Mouse (Mus musculus): ENCODE measurements around the gene Ppp3cb.
A peak's percentile ranks its signal among the peaks of the same experiment; 100 is the strongest.

Ppp3cb gene

DNA sequence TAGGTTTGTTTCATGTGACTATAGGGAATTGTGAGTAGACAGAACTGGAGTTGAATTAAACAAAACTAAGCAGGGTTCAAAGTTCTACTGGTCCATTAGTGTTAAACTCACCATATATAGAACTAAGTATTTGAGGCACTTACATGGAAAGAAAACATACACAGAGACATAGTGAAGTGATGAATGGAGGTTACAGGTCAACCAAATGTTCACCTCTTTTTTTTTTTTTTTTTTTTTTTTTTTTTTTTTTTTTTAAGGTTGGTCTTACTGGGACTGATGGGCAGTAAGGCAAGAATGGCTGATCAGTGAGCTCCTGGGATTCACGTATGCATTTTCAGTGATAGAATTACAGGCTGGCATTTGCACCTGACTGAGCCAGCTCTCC lies 66.2 kb downstream of the Ppp3cb start:
- no peak for DNase-seq (ENCODE audit: low read depth, low spot score)

DNA sequence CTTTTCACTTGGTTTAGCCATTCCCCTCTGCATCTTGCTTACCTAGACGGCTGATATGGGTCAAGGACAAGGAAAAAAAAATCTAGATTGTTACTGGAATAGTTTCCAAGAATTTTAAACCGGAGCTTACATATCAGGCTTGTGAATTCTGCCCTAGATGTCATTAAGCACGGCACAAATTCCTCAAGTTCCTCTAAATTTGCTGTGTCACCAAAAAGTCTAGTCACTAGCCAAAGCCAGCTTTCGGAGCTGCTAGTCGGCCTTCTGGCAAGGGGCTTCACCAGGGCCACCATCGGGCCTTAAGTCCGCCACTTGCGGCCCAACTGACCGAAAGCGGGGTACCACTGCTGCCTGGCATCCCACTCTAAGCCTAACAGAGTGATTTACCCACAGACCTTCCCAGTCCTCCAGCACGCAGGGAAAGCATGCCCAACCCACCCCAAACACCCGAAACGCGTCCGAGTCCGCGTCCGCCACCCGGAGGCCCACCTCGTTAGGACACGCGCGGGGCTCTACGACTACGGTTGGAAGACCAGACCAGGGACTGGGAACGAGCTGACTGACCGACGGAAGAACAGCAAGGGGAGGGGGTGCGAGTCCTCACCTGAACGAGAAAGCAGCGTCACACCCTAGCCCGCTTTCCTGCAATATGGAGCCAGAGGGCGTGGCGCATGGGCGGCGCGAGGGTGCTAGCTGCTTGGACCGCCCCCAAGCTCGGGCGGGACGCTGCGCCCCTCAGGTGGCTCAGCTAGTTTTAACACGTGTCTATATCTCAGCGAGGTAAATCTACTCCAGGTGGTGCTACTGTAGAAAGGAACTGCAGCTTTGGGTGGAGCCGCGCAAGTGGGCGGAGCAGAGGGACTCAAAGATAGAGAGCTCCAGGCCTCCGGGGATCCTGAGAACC lies 66.8 kb downstream of the Ppp3cb start, which contains the start of gene Anxa7:
Gene Anxa7 (minus strand): TSS at position 843 of the 904 bp plus-strand sequence.
- DNase-seq (ENCODE audit: low read depth, low spot score), result peak; percentile 66

DNA sequence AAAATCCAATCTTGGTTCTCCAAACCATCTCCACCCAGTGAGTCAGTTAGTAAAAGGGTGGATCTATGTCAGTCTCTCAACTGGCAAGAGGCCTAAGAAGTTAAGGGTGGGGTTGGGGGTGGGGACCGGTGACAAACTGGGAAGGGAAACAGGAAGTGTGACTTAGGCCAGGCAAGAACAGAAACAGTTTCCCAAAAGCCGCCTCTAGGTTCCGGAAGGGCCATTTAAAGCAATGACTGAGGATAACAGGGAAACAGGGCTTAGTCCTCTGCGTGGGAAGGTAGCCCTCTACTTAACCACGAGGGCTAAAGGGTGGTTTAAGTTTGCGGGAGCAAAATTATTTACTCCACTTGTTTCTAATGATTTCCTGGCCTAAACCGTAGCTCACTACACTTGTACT lies 67.6 kb downstream of the Ppp3cb start:
- DNase-seq (ENCODE audit: low read depth, low spot score), result no peak

GRCm38 (mm10) chr14:20478385-20478784 lies 68.0 kb downstream of the Ppp3cb start:
- DNase-seq (ENCODE audit: low read depth, low spot score), result no peak

GRCm38 (mm10) chr14:20477261-20478025 lies 68.9 kb downstream of the Ppp3cb start:
- peak; percentile 31 for DNase-seq (ENCODE audit: low read depth, low spot score)

- DNase-seq (ENCODE audit: low read depth, low spot score), result no peak
These were observed 86.2 kb downstream of the Ppp3cb start for GRCm38 (mm10) chr14:20460216-20460615.

GRCm38 (mm10) chr14:20458378-20458777 lies 88.0 kb downstream of the Ppp3cb start:
- no peak for DNase-seq (ENCODE audit: low read depth, low spot score)

DNA sequence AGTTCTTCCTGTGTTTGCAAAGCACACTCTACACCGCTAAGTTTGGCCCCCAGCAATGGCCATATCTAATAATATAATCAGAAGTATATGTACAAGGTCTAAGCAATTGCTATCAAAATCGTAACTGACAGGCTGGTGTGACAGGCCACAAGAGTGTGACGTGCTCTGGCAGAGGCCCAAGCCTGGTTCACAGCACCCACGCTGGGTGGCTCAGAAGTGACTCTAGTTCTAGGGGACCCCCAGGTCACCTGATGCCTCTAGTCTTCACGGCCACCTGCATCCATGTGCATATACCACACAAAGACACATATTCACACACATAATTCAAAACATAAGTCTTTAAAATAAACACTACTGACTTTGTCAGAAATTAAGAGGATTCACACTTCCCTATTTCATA lies 93.4 kb downstream of the Ppp3cb start:
- DNase-seq (ENCODE audit: low read depth, low spot score), result no peak

DNA sequence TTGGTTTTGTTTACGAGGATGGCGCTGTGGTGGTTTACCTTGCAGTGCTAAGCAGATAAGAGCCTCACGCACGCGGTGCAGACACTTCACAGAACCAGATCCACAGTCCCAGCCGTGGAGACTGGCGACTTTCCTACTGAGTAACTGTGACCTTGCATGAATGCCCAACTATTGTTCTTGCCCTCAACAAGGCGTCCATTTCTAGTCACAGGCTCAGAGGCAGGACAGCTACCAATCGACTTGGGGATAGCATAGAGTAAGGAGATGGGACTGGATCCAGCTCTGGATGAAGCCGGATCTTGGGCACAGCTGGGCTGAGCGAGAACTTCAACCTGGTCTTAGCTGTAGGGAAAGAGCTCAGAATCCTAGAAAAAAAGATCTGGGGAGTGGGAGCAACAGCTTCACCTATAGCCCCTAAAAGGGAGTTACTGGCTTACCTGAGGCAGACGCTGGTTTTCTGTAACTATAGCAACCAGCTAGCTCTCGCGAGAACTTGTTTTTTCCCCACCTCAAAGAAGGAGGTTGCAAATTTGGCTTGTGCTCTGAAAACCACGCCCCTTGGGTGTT lies 94.5 kb downstream of the Ppp3cb start, which contains the start of gene Cfap70:
Gene Cfap70 (minus strand): TSS at position 462 of the 567 bp plus-strand sequence.
- peak; percentile 81 for DNase-seq (ENCODE audit: low read depth, low spot score)

GRCm38 (mm10) chr14:20451302-20451701 lies 95.1 kb downstream of the Ppp3cb start:
- no peak for DNase-seq (ENCODE audit: low read depth, low spot score)

Data from mesoderm, embryonic 11.5 days (tissue).